8 mouse cellular contexts compared by ENCODE assay signal in the genomic region with DNA sequence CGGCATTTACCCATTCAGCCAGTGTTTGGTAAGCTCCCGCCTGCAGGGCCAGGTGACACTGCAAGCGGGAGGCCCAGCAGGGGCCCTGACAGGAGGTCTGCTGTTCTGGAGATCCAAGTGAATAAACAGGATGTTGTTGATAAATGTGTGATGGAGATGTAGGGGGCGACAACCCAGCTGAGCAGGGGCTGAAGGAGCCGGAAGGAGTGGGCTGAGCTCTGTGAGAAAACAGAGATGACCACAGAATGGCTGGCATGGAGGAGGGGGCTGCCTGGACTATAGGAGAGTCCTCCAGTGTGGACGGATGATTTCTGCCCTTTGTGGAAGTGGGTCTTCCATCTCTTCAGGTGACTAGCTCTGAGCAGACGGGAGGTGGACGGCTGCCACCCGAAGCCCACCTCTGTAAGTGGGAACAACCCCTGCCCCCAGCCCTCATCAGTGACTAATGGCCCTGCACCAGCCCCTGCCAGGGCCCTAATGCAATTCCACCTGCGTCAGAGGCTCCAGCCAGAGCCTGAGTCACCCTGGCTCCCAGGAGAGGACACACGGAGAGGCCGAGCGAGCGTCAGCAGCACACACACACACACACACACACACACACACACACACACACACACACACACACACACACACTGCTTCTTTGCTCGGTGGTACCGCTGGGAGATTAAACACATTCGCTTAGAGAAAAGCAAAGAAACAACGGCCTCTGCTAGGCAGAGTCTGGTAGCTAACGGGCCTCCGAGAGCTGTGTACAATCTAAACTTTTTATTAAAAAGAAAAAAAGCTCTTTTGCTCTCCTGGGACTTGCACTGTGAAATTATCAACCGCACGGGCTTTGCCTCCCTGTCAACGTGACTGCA. TPM values are rescaled to one million over a fixed set of nuclear protein-coding genes. Genes with fewer than 3 reads are reported as not detected.
DNase-seq lines count a peak whose midpoint lies in the region; ATAC-seq and TF ChIP-seq lines count a peak whose summit lies in the region.

No protein-coding gene starts in this region.

- no peak overlapping the region for H3K9ac ChIP-seq in heart, postnatal 0 days (replicated peaks; ENCODE audit: low read depth, low read length)
- 0 out of 2 replicates have a peak overlapping the region, but pooled peaks have one; percentile 10 for H3K9ac ChIP-seq in midbrain, embryonic 15.5 days

- no peak overlapping the region for H3K4me3 ChIP-seq in lung, adult 2 months (replicated peaks; ENCODE audit: extremely low read depth, low read depth, low read length)
- no peak overlapping the region for H3K4me3 ChIP-seq in heart, postnatal 0 days (ENCODE audit: low read depth, low read length)
- no peak overlapping the region for H3K4me3 ChIP-seq in midbrain, embryonic 15.5 days

- no peak for TF ChIP-seq CTCF in lung, adult 2 months (IDR thresholded peaks at IDR 0.05; ENCODE audit: insufficient read depth, low read length)
- no peak for TF ChIP-seq CTCF in heart, postnatal 0 days (IDR thresholded peaks at IDR 0.05; ENCODE audit: low read depth)

- TF ChIP-seq POLR2A in lung, adult 2 months (IDR thresholded peaks at IDR 0.05; ENCODE audit: borderline replicate concordance, extremely low read depth, low read depth, low read length): no peak

- no peaks in the 10 kb centered on the region for H3K9me3 ChIP-seq in heart, postnatal 0 days (replicated peaks; ENCODE audit: control insufficient read depth, low read length)
- H3K9me3 ChIP-seq in midbrain, embryonic 15.5 days: no peaks in the 10 kb centered on the region

- ATAC-seq in heart, postnatal 0 days (ENCODE audit: insufficient read depth, low read depth): peak; percentile 87
- ATAC-seq in midbrain, embryonic 15.5 days (replicated peaks): peak; percentile 72

- H3K27ac ChIP-seq in heart, postnatal 0 days (ENCODE audit: low read depth): peak overlapping the region; percentile 64
- H3K27ac ChIP-seq in midbrain, embryonic 15.5 days: peak overlapping the region; percentile 70

- no peaks in the 10 kb centered on the region for H3K36me3 ChIP-seq in heart, postnatal 0 days (replicated peaks; ENCODE audit: control insufficient read depth, insufficient read depth, low read length)
- H3K36me3 ChIP-seq in midbrain, embryonic 15.5 days (replicated peaks): no peaks in the 10 kb centered on the region

- TF ChIP-seq EP300 in heart, postnatal 0 days (IDR thresholded peaks at IDR 0.05; ENCODE audit: low read depth): no peak

- no peaks in the 10 kb centered on the region for H3K27me3 ChIP-seq in heart, postnatal 0 days (ENCODE audit: control insufficient read depth, insufficient read depth, low read length)
- H3K27me3 ChIP-seq in midbrain, embryonic 15.5 days (replicated peaks): no peaks in the 10 kb centered on the region

- H3K4me2 ChIP-seq in heart, postnatal 0 days (ENCODE audit: low read depth, low read length): peak overlapping the region; percentile 18; the same call in 1 of the 2 replicates
- H3K4me2 ChIP-seq in midbrain, embryonic 15.5 days: peak overlapping the region; percentile 30

- H3K4me1 ChIP-seq in lung, adult 2 months (ENCODE audit: control insufficient read depth, insufficient read depth, low read length): no peaks in the 10 kb centered on the region; the same call in 1 of the 2 replicates
- H3K4me1 ChIP-seq in heart, postnatal 0 days (ENCODE audit: control insufficient read depth, insufficient read depth): peaks cover 12% of the 10 kb centered on the region
- H3K4me1 ChIP-seq in midbrain, embryonic 15.5 days: peaks cover 38% of the 10 kb centered on the region

- WGBS in lung, adult 2 months: 26% methylated on average over 23 of the region's 23 CpGs
- WGBS in heart, postnatal 0 days: 24% methylated on average over 23 of the region's 23 CpGs
- WGBS in midbrain, embryonic 15.5 days: 9% methylated on average over 23 of the region's 23 CpGs

- peak; percentile 20 to 26 for DNase-seq in lung, adult 18-20 months
- no peak for DNase-seq in lung, adult 2 months
- DNase-seq in fibroblast of lung, adult 2 months (ENCODE audit: low read depth): peak; percentile 65
- peak; percentile 77 for DNase-seq in heart, postnatal 0 days (ENCODE audit: low spot score)
- peak; percentile 69 for DNase-seq in kidney, postnatal 14 days
- DNase-seq in right cerebral cortex, postnatal 4 days: no peak
- DNase-seq in right cerebral cortex, adult 2 months (ENCODE audit: low spot score in 2 of 2): no peak

RNA-seq across cellular contexts. Expression of a gene that starts 52.9 kb away (rescaled TPM):
- 13.3 and 16.8 TPM in 2 replicates for polyA plus RNA-seq in lung, adult 2 months (2012; rRNA removed)
- 25.8 and 26.8 TPM in 2 replicates for total RNA-seq in heart, postnatal 0 days (2014; rRNA removed; ENCODE audit: low replicate concordance)
- 11.2 and 11.9 TPM in 2 replicates for polyA plus RNA-seq in heart, postnatal 0 days (2015; fragmentation: Nextera tagmentation; extraction: Ambion mirVana)
- polyA plus RNA-seq in midbrain, embryonic 15.5 days (2015; fragmentation: Nextera tagmentation; extraction: Ambion mirVana): 10.8 and 14.3 TPM in 2 replicates

Comparison
In these comparisons a context has a peak if more than half of its experiments do, and no peak if none do; other contexts are left out.
1. DNase-seq: peak in lung, adult 18-20 months (2 of 2), fibroblast of lung, adult 2 months (single experiment), heart, postnatal 0 days (single experiment) and kidney, postnatal 14 days (single experiment); none in lung, adult 2 months (single experiment), right cerebral cortex, postnatal 4 days (single experiment) and right cerebral cortex, adult 2 months (0 of 2).